Mouse (Mus musculus) kidney, postnatal 36 days (tissue): ENCODE results near the gene Lmna.

Experiments
- DNase-seq, 2 experiments: peaks; one replicate each; pipeline ENCODE4 v3.0.0; 2021 to 2022; ENCODE audit warnings: mixed read lengths in 2 of 2

The Lmna gene

DNA sequence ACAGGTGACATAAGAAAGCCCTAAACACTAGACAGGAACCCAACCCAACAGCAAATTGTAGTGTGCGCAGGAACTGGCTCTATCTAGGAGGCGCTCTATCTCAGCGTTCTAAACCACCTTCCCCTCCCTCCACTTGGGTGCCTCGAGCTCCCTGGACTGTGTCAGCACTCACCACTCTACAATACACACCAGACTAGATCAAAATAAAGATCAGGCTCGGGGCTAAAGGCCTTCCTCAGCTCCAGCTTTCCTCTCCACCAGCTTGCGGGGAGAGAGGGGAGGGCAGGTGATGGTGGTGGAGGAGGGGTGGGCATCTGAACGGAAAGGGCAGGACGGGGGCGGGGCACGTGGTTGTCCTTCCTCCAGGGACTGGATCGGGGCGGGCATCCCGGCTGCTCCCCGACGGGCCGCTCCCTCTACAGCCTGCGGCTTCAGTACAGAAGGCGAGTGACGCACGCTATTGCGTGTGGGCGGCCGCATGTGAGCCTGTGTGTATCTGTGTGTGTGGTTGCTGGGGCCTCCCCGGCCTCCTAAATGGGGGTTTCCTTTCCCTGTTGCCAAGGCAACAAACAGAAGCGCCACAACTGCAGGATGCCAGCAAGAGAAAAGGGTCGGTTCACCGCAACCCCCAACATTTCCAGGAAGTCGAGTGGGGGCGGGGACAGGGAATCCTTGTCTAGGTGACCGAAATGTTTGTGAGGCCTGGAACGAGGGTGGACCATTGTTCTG, at the start of gene Lmna:
Gene Lmna, minus strand, starts transcription at position 265 of the 729 bp plus-strand sequence.
- DNase-seq, result peak; percentile 97 to 99

DNA sequence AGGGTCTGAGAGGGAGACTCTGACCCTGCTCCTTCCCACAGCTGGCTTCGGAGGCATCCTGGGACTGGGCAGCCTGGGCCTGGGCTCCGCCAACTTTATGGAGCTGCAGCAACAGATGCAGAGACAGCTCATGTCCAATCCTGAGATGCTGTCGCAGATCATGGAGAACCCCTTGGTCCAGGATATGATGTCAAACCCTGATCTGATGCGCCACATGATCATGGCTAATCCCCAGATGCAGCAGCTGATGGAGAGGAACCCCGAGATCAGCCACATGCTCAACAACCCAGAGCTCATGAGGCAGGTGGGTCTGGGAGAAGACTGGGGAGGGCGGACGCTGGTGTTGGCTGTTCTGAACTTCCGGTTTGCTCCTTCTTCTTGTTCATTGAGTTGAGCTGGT, 46.9 kb upstream of the Lmna start:
- no peak for DNase-seq

DNA sequence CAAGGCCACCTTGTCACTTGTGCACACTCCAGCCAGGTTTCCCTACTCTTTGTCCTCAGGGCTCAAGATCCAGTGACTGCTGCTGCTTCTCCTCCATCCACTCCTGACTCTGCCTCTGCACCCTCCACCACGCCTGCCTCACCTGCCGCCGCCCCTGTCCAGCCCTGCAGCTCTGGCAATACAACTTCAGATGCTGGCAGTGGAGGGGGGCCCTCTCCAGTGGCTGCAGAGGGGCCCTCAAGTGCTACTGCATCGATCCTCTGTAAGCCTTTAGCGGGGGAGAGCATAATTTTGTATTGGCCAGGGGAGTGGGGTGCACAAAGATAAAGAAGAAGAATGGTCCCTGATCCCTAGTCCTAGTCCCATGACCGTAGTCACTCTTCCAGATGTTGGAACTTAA, 46.0 kb upstream of the Lmna start:
- no peak for DNase-seq

DNA sequence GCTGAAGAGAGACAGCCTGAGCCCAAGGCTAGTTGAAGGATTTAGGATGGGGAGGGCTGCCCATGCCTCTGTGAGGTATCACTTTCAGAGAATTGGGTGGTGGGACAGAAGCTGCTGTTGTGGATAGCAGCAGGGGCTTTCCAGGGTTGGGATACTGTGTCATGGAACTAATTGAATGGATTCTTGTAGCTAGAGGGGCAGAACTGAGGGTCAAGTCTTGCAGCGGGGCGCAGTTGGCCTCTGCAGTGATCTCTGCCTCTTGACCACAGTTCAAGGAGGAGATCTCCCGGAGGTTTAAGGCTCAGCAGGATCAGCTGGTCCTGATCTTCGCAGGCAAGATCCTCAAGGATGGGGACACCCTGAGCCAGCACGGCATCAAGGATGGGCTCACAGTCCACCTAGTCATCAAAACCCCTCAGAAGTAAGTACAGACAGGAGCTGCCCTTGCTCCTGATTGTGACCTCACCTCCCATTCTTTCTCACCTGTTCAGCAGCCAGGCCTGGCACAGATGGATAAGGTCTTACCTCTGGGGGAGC, 45.4 kb upstream of the Lmna start:
- DNase-seq, result no peak

DNA sequence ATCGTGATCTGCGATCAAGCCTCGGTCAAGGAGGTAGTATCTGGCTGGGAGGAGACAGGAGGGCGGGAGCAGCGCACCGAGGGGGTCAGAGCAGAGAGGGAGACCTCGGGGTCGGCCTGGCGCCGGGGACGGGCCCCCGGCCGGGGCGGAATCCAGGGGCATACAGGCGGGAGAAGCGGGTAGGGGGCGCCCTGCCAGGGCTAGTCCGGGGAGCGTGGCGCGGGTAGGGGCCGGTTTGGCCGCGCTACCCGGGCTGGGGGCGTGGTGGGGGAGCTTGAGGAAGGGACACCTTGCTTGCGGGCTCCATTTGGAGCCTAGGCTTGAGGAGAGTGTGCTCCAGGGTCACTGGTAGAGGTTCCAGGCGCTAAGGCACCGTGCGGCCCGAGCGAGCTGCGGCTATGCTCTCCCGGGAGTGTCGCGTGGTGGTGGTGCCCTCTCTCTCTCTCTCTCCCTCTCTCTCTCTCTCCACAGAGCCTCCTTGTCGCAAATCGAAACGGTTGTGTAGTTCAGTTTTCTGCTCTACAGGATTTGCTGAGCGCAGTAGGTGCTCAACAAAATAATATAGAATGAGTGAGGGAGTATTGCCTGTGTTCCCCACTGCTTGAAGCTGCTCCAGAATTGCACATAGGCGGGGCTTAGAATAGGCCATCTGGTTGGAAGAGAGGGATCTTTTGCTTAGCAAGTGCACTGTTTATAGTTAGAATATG, 44.3 kb upstream of the Lmna start:
- DNase-seq, result peak; percentile 25 to 68

DNA sequence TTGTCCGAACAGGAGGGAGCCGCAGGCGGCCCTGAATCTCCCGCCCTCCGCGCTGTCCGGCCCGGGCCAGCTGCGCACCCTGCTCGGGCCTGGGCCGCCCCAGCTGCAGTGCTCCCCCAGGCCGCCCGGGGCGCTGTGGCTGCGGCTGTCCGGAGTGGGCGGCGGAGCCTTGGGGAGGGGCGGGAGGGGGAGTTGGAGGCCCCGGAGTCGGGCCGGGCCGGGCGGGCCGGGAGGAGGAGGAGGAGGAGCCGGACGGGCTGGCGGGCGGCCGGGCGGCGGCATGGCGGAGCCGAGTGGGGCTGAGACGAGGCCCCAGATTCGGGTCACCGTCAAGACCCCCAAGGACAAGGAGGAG, 43.7 kb upstream of the Lmna start, which contains the start of gene Ubqln4:
Gene Ubqln4, plus strand, starts transcription at position 234 of the 355 bp plus-strand sequence.
- peak; percentile 90 to 95 for DNase-seq

DNA sequence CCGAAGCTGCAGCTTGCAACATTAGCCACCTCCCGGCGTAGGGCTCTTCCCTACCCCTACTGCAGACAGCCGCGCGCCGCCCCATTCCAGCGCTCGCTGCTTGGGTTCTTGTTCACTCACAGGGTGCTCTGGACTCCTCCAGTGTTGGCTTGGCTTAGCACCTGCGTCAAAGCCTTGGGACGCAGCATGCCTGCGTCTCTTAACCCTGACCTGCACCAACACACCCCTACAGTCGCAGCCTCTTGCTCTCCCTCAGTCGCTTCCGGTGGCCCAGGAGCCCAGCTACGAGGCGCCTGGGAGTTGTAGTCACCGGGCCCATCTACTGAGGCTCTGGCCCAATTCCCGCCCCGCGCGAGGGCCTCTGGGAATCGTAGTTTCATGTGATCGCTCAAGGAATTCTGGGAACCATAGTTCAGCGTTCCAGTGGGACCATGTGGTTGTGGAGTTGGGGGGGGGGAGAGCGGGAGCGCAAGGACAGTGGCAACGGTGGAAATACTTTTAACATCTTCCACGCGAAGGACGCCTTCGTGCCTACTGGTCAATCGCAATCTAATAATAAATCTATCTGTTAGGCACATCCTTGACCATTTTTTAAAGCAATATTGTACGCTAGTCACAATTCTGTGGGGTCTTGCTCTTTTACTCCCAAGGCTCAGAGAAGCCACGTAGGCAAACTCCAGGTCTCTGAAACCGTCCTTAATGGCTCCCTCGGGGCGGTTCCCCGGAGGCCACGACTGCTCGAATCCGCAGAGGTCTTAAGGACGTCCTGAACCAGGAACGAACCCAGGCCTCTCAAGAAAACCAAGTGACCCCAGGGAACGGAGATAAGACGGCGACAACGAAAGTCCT, 43.1 kb upstream of the Lmna start, which contains the start of gene Lamtor2:
Gene Lamtor2, minus strand, starts transcription at position 399 of the 849 bp plus-strand sequence.
- peak; percentile 99 for DNase-seq

DNA sequence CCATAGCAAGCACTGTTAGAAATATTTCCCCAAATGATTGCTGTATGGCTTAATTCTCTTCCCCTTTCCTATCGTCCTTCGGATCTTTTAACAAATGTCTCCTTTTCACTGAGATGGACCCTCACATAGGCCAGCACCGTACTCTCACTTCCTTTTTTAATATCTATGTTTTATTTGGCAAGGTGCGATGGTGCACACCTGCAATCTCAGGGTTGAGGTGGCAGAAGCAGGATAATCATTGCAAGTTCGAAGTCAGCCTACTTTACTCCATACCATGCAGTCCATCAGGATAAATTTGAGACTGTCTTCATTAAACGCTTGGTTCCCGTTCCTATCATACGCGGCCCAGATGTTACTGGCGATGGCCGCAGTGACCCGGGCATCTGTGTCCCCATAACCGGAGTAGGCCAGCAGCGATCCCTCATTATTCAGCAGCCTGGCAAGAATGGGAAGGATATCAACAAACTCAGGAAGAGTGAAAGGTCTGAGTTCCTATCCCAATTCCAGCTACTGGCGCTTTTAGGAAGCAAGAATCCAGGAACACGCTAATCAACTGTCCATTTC, 42.4 kb upstream of the Lmna start:
- no peak for DNase-seq

DNA sequence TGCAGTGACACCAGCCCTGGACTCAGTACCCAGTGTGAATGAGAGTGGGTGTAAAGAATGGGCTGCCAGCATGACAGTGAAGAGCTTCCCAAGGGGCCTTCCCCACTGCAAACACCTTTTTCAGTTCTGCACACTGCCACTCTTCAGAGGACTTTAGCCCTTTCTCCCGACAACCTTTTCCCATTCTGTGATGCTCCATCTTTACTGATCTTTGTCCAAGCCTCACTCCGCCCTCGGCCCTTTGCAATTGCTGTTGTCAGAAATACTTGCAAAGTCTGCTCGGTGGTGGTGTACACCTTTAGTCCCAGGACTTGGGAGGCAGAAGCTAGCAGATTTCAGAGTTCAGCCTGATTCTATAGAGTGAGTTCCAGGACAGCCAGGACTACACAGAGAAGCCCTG, 41.8 kb upstream of the Lmna start:
- DNase-seq, result peak; percentile 23 to 52

DNA sequence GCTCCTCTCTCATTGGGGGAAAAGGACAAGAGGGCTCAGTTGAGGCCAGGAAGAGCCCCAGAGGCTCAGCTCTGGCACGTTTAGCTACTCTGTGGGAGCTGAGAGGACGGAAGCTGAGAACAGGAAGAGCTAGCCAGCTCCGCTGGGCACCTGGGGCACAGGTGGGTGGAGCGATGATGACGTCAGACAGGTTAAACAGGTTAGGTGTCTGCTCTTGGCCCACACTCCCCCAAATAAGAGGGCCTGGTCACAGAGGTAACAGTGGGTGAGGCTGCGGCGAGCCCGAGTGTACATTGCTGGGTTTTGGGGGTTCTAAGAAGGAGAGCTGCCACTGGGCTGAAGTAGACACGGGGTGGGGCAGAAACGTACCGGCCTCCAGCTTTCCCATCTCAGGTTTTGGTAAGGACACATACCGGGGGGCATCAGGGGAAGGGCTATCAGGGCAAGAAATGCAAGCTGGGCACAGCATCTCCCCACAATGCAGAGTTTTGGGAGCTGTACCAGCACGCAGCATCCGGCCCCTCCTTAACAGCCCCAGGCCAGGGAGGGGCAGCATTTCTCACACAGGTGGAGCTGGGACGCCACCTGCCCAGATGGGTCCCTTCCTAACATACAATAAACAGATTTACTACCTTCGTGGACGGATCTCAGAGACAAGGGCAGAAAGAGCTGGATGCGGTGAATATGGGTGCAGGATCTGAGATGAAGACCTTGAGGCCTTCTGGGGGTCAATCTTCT, 38.6 kb upstream of the Lmna start, which contains the start of gene Rab25:
Gene Rab25, minus strand, starts transcription at position 121 of the 738 bp plus-strand sequence.
- peak; percentile 71 to 77 for DNase-seq

DNA sequence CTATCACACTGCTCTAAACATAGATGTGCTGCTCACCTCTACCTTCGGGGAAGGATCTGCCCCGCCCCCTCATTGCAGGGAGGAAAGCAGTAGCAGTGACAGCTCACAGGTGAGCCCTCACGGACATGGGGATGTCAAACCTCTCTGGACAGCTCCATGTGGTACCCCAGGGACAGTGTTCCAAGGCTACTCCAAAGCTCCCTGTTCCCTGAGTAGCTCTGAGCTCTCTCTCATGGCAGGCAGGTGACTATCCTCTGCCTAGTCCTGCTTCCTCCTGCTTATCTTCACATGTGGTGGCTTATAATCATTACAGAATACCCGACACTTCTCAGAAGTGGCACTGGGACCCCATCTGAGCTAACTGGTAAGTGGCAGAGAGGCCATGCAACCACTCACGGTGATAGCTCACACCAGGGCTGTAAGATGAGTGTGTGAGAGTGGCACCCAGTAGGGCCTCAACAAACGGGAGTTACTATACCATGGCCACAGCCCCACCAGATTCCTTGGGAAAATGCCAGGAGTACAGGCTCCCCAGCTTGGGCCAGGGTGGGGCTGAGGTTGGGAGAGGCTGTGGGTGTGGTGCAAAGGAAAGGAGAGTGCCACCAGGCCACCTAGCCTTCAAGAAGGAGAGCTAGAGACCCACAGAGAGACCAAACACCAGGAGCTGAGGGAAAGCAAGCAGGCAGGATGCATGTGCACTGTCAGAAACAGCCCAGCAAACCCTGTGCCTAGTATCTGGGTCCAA, 37.1 kb upstream of the Lmna start:
- DNase-seq, result no peak

DNA sequence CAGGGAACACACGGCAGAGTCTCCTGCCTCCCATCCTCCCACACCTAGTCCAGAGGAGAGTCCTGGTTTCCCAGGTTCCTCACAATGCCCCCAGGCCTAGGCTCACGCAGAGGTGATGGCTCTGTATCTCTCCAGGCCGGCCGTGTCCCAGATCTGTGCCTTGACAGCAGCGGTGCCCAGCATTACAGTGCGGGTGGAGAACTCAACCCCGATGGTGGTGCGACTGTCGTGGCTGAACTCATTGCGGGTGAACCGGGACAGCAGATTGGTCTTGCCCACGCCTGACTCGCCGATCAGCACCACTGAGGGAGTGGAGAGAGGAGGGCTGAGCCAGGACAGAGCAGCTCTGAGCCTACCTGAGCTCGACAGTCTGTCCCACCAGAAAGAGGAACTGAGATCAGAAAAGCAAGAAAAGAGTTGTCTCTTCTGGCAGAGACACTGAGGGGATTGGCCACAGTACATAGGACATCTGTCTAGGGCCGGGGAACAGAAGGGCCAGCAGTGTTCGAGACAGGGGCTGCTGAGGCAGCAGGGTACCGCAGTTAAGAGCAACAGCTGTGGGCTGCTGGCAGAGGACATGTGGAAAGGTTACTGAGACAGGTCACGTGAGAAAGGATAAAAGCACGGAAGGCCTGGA, 35.3 kb upstream of the Lmna start:
- no peak for DNase-seq

DNA sequence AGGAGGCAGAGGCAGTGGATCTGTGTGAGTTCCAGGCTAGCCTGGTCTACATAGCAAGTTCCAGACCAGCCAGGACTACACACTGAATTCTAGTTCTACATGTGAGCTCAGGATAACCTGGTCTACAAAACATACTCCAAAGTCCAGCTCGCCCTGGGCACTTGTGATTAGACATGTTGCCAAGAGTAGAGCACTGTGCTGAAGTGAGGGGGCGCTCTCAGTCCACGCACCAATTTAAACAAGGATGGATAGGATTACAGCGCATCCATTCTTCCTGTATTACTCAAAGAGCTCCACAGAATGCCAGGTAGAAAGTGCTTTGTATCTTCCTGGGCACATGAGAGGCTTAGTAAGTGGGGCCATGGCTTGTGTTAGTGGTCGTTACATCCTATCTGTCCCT, 34.8 kb upstream of the Lmna start:
- DNase-seq, result peak; percentile 37 to 65

DNA sequence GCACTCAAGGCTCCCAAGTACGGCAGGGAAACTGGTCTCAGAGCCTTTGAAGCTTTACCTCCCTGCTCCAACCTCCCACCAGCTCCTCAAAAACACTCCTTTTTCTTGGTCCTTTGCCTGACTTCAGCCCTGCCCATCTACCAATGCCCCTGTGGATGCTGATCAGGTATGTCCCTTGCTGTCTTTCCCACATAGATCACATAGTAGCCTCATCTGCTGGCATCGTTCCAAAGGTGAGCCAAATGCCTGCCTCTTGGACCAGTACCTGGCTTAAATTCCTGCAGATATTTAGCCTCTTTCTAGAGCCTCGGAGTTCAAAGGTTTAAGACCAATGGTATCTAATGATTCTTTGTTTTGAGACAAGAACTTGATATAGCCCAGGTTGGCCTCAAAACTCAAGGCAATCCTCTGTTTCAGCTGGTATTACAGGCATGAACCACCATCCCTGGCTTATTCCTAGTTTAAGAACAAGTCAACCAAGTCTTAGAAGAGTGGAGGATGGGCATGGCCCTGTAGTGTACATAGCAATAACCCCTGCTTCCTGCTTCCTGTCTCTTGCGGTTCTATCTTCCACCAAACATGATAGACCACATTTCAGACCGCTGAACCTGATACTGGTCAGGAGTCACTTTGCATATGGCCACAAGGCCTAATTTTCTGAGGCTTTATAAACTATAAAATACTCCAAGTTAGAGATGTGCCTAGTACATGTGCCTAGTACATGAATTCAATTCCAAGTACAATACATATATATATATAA, 34.1 kb upstream of the Lmna start:
- DNase-seq, result no peak

DNA sequence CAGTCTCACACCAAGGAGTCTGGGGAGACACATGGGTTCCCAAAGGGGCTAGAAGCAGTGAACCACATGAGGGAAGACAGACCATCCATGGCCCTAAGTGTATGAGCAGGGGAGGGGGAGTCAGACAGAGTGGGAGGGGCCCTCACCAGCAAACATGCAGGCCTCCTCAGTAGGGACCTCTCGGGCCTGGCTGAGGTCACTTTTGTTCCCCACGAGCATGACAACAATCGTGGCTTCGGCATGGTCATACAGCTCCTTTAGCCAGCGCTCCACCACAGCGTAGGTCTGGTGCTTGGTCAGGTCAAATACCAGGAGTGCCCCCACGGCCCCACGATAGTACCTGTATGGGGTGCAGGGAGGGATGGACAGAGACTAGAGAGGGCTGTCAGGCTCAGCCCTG, 33.4 kb upstream of the Lmna start:
- no peak for DNase-seq

DNA sequence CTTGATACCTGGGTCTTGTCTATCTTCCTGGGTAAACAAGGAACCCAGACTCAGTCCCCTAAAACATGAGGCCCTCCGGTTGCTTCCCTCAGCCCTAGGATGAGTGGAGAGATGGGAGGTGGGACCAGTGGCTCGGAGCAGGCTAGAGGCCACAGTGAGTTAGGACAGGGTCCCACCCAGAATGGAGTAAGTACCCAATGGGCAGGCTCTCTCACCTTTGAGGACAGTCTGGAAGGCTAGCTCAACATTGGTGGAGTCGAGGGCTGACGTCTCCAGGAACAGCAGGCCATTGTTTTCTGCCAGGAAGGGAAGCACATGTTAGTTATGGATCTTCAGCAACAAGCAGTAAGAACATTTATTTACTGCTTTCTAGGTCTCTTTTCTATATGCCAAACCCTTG, 32.7 kb upstream of the Lmna start:
- DNase-seq, result no peak

DNA sequence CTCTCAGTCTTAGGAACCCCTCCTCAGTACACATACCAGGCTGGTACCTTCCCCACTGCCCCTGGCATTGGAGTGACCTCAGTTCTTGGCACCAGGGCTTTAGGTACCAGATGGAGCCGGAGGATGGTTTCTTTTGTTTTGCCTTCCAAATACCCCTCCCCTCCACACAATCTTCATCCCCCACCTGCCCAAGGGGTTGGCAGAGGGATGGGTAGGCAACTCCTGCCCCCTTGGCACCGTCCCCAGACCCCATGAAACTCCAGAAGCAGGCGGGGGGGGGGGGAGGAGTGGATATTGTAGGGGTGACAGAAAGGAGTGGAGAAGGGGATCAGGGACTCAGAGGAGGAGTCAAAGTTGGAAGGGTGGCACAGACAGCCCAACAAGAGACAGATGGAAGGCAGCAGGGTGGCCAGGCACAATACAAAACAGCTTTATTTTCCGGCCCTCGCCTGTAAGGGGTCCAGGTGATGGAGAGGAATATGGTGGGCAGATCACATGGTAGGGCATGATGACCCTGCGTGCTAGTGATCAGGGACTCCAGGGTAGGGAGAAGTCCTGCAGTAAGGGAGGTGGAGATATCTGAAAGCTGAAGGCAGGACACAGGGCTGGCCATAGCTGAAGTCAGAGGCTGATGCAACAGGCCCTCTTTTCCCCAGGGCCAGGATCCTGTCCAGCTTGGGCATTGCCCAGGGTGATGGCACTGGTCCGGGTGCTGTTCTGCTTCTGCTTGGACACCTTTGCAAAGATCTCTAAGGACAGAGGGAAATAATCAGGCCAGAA, 32.1 kb upstream of the Lmna start:
- DNase-seq, result no peak

DNA sequence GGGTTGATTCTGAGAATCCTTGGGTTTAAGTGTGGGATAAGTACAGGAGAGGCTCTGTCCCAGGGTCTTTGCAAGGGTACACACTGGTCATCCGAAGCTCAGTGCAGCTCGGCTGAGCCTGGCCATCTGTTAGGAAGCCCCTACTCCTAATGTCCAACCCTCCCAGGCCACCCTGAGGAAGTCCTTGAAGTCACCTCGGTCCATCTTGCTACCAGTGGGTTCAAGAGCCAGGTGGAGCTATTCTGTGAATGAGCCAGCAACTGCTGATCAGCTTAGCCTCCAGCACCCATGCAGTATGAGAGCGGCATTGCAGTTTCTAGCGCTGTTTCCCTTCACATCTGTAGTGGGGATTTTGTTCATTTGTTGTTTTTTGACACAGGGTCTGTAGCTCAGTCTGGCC, 30.3 kb upstream of the Lmna start:
- no peak for DNase-seq

DNA sequence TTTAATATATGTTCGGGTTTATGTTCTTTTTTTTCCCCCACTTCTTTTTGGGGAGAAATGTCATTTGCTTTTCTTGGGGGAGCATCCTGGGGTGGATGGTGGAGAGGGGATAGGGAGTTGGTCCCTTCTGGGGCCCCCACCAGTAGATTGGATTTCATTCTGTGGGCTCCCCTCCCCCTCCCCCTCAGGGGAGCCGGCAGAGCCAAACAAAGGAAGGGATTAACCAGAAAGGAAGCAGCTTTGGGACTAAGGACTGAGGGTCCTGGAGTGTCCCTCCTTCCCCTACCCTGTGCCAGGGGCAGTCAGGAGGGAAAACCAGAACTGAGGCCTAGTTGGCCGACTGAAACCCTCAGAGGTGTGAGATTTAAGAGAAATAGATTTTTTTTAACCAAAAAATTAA, 29.6 kb upstream of the Lmna start:
- DNase-seq, result no peak
